Mouse (Mus musculus): ENCODE data around the gene Micu2. TPM values are rescaled to one million over a fixed set of nuclear protein-coding genes. Genes with fewer than 3 reads are reported as not detected.

Micu2 gene
- total RNA-seq, 2 experiments from 2014 or later, result 32.4 to 73.5 TPM

Other genes starting within 250 kb of the Micu2 start
- 6.3 and 11.0 TPM in 2 replicates for gene Lats2, start 240.9 kb downstream of the Micu2 start, total RNA-seq (2014; fragmentation: Nextera tagmentation)
- gene Lats2, start 240.9 kb downstream of the Micu2 start, total RNA-seq (2017), result 2.4 and 3.2 TPM in 2 replicates
- 172 and 187 TPM in 2 replicates for gene Sap18, start 201.1 kb downstream of the Micu2 start, total RNA-seq (2014; fragmentation: Nextera tagmentation)
- gene Sap18, start 201.1 kb downstream of the Micu2 start, total RNA-seq (2017), result 28.6 and 29.8 TPM in 2 replicates
- 20.4 and 27.5 TPM in 2 replicates for gene Ska3, start 173.1 kb downstream of the Micu2 start, total RNA-seq (2014; fragmentation: Nextera tagmentation)
- 23.6 and 26.2 TPM in 2 replicates for gene Ska3, start 173.1 kb downstream of the Micu2 start, total RNA-seq (2017)
- gene Mrpl57, start 173.0 kb downstream of the Micu2 start, total RNA-seq (2014; fragmentation: Nextera tagmentation), result 85.5 and 155 TPM in 2 replicates
- gene Mrpl57, start 173.0 kb downstream of the Micu2 start, total RNA-seq (2017), result 70.6 and 73.8 TPM in 2 replicates
- gene Zdhhc20, start 109.0 kb downstream of the Micu2 start, total RNA-seq (2014; fragmentation: Nextera tagmentation), result 13.0 and 15.2 TPM in 2 replicates
- 16.8 and 24.5 TPM in 2 replicates for gene Zdhhc20, start 109.0 kb downstream of the Micu2 start, total RNA-seq (2017)
- not detected in 2 replicates for gene Fgf9, start 71.3 kb upstream of the Micu2 start, total RNA-seq (2014; fragmentation: Nextera tagmentation)
- gene Fgf9, start 71.3 kb upstream of the Micu2 start, total RNA-seq (2017), result not detected in 2 replicates

Data from megakaryocyte-erythroid progenitor cell, adult 5-6 weeks (primary cell).